Mouse (Mus musculus) urinary bladder, postnatal 25 days (tissue): ENCODE data around the gene Bst2.
A peak's percentile ranks its signal among the peaks of the same experiment; 100 is the strongest.
"Not testable (repeated sequence)": the region's sequence is repeated elsewhere in the genome, so short reads cannot be mapped to it uniquely, and the experiment has no call there.

Experiments
- DNase-seq: peaks from one replicate; pipeline ENCODE4 v3.0.0; 2022; ENCODE audit warnings: low spot score

Bst2 gene

DNA sequence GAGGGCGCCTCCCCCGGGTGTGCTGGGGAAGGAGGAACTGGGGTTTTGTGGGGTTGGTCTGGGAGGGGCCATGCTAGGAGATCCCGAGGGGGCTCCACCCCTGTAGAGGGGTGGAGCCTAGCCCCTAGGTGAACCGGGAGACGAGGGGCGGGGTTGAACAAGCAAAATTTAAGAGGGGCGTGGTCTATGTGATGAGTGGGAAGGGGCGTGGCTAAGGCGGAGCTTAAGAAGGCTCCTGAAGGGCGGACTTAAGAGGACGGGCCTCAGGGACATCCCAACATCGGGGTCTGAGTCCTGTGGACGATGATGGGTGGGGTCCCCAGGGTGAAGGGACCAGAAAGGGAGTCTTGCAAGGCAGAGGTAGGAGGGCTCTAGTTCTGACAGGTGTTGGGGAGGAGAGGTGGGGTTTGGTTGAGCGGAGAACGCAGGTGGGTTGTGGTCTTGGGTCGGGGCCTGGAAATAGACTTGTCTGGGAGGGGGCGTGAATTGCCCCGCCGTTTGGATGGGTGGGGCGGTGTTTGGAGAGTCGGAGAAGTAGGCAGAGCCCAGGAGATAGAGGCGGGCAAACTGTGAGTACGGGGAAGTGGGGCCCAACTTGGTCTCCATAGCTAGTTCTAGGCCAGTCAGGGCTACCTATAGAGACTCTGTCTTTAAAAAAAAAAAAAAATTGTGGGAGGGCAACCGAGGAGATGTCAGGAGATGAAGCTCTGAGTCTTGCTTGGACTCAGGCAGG lies 21.9 kb upstream of the Bst2 start:
- DNase-seq: peak; percentile 65

- DNase-seq: no peak
Observed at GRCm38 (mm10) chr8:71558071-71558957, 21.1 kb upstream of the Bst2 start, which contains the start of gene Tmem221. Tmem221 (minus strand) TSS chr8:71558871.

- no peak for DNase-seq
Observed at GRCm38 (mm10) chr8:71554644-71555043, 17.4 kb upstream of the Bst2 start.

DNA sequence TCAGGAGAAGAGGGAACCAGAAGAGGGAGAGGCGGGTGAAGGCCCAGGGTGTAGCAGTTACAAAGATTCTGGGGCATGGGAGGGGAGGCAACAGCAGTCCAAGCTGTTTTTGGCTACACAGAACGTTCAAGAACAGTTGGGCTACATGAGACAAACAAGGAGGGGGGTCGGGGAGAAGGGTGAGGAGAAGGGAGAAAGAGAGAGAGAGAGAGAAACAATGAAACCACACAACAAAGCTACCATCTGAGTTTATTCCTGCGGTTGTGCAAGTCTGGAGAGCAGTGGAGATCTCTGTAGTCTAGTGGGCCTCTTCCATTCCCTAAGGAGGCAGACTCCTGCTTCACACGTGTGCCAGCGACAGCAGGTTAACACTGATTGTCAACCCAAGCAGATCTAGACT lies 16.7 kb upstream of the Bst2 start:
- no peak for DNase-seq

DNA sequence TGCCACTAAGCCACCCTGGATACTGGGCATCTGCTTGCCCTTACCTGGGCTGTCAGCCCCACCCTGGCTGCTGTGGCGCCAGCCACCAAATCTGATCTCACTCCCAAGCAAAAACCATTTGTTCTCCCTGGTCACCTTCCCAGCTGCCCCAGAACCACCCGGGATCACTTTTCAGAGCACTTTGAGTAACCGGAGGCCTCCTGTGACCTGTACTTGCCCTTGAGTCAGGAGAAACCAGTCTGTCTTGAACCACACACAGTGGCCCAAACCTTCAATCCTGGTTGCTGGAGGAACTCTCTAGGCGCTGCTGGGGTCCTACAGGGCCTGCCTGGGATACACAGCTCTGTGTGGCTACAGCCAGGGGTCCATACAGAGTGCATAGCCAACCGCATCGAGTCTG lies 15.5 kb upstream of the Bst2 start:
- no peak for DNase-seq

GRCm38 (mm10) chr8:71550754-71551153 lies 13.5 kb upstream of the Bst2 start:
- DNase-seq: no peak

DNA sequence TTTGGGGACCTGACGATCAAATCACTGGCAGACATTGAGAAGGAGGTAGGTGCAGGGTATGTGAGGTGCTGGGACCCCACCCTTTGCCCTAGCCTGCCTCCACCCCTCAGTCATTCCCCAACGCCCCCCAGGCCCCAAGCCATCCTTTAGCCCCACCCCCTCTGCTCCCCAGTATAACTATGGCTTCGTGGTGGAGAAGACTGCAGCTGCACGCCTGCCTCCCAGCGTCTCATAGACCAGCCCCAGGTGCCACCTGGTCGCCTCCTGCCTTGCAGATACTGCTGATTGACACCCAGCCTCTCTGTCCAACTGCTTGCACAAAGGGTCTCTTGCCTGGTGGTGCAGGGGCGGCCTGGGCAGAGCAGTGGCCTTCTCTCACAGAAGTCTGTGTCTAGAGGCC lies 10.3 kb upstream of the Bst2 start:
- DNase-seq: no peak

GRCm38 (mm10) chr8:71545053-71545452 lies 7.8 kb upstream of the Bst2 start:
- DNase-seq: no peak

GRCm38 (mm10) chr8:71543755-71544154 lies 6.5 kb upstream of the Bst2 start:
- no peak for DNase-seq

- peak; percentile 81 for DNase-seq
Observed at GRCm38 (mm10) chr8:71542632-71543343, 5.5 kb upstream of the Bst2 start, which contains the start of gene Mvb12a. Mvb12a (plus strand) TSS chr8:71542922.

- DNase-seq: no peak
Observed at GRCm38 (mm10) chr8:71535663-71536062, 1.6 kb downstream of the Bst2 start.

DNA sequence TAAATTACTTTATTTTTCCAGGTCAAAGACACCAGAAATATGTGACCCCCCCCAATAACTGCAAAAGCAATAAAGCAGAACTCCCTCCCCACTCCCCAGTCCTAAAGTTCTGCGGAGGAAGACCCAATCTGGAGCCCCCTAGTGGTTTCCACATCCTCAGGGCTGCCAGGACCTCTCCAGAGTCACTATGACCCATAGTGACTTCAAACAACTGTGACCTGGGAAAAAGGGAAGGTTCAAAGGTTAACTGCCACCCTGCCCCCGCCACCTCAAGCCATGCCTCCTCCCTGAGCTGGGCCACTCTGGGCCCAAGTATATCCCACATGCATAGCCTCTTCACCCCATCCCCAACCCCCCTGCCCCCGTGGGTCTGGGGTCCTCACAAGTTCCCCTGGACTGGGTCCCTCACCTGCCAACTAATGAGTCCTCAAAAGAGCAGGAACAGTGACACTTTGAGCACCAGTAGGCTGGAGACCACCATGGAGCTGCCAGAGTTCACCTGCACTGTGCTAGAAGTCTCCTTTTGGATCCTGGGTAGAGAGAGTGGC lies 2.9 kb downstream of the Bst2 start:
- DNase-seq: no peak

- DNase-seq: not testable (repeated sequence)
Observed at GRCm38 (mm10) chr8:71530735-71531467, 6.4 kb downstream of the Bst2 start.

- DNase-seq: no peak
Observed at GRCm38 (mm10) chr8:71528362-71529073, 8.7 kb downstream of the Bst2 start.

DNA sequence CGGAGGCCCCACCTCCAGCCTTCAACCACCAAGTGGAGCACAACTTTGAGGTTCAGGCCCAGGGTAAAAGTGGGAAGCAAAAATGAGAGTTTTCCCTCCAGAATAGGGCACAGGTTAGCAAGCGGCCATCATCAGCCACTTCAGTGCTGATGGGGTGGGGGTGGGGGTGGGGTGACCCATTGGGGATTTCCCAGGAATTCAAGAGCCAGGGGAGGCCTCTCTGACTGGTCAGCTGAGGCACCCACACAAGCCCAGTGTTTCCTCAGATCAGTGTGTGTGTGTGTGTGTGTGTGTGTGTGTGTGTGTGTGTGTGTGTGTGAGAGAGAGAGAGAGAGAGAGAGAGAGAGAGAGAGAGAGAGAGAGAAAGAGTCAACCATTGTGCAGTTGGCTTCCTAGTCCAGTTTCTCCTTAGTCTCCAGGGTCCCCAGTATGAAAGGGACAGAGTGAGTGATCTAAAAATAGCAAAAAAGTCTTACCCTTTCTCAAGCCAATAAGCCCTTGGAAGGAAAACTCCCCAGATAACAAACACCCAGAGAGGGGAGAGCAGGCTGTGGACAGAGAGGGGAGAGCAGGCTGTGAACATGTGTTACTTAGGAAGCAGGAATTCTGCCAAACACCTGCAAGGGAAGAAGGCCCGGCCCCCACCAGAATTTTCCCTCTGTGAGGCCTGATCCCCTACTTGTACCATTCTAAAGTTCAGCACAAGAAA lies 9.9 kb downstream of the Bst2 start:
- no peak for DNase-seq

DNA sequence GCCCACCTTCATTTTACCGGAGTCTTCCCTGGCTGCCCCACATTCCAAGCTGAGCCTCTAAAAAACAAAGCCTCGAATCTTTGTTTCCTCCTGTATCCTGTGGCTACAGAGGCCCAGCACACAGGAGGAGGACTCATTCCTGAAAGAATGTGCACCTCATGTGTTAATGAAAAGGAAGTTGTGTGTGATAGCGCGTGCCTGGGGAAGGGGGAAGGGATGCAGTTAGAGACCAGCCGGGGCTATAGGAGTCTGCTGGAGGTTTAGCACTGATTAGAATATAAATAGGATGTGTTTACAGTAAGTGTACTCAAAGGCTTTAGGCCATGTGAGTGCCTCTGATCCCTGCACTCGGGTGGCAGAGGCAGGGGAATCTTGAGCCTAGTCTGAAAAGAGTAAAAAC lies 11.0 kb downstream of the Bst2 start:
- DNase-seq: no peak

- DNase-seq: no peak
Observed at GRCm38 (mm10) chr8:71525226-71526050, 11.8 kb downstream of the Bst2 start, which contains the start of gene Ccdc194. Ccdc194 (minus strand) TSS chr8:71525711.

GRCm38 (mm10) chr8:71521634-71522033 lies 15.6 kb downstream of the Bst2 start:
- DNase-seq: peak; percentile 94
